Mouse (Mus musculus) urinary bladder, postnatal 25 days (tissue): ENCODE measurements around the gene Galr2.

Source experiments
- DNase-seq: peaks from one replicate; pipeline ENCODE4 v3.0.0; 2022; ENCODE audit warnings: low spot score

The Galr2 gene

DNA sequence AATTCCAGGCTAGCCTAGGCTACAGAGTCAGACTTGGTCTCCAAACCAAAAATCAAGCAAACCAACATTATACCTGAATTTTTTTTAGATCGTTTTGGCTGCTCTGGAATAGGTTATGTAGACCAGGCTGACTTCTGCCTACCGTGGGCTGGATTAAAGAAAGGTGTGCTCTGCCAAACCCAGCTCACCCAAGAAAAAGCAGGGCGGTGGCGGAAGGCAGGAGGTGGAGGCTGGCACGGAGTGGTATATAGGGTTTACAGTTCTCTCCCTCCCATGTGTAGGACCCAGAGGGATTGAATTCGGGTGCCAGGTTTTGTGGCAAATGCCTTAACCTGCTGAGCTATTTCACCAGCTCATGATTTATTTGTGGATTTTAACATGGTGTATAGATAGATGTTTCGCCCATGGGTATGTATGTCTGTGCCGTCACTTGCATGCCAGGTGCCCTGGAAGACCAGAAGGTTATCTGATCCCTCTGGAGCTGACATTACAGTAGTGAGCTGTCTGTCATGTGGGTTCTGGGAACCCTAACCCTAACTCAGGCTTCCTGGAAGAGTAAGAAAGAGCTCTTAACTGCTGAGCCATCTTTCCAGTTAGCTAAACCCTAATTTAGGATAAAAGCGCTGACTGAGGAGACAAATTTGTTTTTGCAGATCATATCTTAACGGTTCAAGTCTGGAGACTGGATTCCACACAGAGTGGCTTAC, 26.4 kb downstream of the Galr2 start, which contains the start of gene Exoc7:
Gene Exoc7 (minus strand): TSS at position 215 of the 707 bp plus-strand sequence.
- DNase-seq: no peak

DNA sequence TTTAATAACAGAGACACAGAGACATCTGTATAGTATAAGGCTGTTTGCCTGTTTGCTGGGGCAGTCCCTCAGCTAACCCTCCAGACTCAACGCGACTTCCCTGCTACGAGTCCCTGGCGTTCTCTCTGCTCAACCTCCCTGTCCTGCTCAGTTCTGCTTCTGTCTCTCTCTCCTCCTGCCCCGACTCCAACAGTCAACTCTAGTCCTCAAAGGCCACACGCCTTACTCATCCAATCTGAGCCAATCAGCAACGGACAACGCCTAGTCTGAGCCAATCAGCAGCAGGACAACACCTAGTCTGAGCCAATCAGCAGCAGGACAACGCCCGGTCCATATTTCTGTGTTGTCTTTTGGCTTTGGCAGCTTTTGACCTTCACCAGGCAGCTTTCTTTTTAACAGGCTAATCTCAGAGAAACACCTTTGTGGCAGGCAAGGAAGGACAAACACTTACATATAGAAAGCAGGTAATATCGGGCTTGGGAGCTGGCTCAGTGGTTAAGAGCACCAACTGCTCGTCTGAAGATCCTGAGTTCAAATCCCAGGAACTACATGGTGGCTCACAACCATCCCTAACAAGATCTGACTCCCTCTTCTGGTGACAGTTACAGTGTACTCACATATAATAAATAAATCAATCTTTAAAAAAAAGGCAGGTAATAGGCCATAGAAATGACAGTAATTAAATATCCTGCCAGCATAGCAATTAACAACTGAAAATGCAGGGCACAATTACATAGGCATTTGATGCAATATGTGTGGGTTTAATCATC, 27.2 kb downstream of the Galr2 start:
- DNase-seq: no peak

DNA sequence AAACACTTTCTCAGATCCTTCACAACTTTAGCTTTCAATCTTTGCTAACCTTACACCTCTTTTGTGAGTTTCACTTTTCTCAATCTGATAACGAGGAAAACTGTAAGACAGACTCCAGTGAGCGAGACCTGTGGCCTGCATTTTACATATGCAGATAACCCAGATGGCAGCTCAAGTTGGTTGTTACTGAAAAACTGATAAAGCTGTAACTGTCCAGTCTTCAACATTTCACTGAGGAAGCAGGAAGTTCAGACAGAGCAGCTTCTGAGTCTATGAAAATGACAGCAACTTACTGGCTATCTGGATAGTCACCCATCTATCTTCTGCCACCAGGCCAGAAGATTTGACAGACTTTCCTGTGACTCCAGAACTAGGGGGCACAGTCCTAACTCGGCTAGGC, 28.9 kb downstream of the Galr2 start:
- no peak for DNase-seq

DNA sequence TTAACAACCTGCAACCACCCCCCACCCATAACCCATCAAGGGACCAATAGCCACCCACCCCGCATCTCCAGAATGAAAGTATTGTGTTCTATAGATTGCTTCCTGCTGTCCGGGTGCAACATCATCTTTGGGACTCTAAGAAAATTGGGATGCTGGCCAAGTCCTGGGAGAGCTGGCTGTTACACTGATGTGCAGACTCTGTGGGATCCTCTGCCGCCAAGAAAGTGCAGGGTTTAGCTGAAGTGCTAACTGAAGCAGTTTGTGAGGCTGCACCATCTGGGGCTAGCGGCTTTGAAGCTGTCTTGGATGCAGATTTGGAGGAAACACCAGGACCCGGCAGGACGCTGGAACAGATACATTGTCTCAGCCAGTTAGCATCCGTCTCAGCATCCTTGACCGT, 30.4 kb downstream of the Galr2 start:
- DNase-seq: no peak

DNA sequence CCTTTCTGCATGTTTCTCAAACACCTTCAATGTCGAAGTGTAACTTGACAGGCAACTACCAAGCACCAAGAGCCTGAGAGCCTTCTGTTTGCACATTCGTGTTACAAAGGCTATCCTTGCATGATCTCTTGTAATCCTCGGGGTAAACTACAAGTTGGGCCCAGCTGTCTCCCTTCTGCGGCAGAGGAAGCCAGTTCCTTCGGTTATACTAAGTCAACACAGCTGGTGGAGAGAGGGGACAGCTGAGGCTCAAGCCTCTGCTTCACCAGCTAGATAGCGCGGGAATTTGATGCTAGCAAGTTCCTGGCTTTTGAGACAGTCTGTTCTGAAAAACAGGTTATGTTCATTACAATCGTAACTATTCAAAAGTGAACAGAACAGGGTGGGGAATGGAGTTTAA, 31.6 kb downstream of the Galr2 start:
- no peak for DNase-seq

DNA sequence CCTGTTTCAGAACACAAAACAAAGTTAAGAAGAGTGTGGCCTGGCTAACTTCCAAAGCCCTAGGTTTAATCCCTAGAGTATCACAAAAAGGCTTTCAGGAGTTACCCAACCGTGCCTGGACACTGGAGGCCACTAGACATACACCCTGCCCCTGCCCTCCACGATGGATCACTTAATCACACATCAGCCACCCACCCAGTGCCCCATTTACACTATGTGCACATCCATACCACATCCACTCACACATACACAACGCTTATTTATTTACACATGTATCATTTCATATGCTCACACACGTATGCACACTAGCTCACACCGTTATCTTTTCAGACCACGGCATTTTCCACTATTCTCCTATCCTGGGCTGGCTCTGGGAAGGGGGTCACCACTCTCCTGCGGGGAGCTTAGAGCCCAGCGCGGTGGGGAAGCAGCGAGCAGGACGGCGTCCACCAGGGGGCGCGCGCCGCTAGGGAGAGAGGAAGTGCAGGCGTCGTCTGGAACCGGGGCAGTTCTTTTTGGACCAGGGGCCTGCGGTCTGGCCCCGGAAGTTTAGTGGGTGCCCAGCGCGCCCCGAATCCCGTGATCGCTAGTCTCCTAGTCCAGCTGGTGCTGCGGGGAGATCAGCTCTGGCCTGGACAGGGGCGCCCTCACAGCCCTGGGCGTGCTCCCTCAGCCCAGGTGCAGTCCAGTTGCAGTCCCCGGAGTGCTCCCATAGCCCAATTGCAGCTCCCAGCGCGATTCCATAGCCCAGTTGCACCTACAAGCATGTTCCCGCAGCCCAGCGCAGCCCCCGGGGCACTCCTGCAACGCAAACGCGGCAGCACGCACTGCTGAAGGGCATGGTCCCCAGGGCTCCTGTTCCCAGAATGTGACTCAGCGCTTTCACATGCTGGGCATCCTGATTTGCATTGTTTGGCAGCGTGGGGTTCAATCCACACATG, 38.2 kb downstream of the Galr2 start:
- peak; percentile 97 for DNase-seq

DNA sequence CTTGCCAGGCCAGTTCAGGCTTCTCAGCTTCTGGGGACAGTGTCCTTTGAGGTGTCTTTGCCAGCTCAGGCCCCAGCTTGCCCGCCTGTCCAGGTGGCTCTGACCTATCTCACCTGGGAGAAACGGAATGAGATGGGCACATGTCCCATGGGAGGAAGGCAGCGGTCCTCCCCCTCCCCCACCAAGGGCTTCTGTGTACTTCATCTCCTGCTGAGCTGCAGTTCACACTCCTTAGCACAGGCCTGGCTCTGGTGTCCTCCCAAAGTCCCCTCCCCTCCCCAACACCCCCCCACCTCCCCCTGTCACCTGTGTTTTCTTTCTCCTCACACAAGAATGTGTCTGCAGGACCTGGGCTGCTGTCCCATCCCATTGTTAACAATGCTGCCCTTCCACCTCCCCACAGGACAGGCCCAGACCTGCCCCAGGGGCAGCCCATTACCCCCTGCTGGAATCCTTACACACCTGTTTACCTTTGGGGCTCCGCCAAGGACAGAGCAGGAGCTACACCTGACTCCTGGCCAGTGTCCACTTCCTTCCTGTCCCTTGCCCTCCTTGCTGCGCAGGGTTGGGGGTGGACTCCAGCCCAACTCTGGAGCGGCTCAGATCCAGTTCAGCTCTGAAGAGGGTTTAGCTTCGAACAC, 46.3 kb downstream of the Galr2 start:
- DNase-seq: peak; percentile 63

DNA sequence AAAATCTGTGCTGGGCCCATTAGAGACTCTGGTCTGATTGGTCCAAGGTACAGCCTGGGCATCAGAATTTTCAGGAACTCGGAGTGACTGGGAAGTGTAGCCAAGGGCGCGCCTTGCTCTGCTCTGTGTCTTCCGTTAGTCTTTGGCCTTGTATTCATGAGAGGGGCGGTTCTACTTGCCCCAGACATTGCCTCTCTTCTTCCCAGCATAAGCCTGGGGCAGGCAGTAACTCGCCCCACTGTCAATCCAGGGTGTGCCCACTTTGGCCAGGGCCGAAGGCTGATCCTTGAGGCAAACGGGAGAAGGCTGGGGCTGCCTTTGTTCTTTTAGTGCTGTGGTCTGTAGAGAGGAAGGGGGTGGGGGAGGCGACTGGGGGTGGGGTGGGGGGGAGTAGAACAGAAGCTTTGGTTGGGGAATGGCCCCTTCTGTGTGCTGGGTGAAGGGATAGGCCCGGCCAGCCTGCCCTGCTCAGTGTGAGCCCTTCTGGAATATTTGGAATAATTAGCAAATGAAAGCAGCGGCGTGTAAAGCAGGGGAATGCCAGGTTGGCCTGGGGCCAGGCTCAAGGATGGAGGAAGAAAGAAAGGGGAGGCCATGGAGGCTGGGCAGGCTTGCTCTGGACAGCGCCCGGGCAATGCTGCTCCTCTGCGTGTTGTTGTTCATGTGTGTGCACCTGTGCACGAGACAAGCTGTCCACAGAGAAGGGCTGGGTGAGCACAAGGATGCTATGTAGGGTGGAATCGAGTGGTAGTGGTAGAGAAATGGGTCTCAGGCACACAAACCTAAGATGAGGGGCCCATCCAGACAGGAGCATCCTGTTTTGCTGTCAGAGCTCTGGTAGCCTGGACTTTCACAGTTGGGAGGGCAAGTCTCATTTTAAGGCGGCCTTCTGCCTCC, 48.8 kb downstream of the Galr2 start:
- DNase-seq: no peak

DNA sequence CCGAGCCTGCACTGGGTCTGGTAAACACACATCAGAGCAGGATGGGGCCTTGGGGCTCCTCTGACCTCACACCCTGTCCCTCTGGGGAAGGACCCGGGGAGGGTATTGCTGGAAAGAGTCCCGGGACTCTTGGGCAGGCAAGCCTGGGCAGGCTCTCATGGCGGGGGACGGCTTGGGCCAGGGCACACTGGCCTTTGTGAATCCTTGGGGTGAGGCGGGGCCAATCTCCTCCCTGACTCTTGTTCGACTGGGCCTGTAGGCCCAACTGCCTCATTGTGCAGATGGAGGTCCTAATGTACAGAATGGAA, 49.4 kb downstream of the Galr2 start:
- DNase-seq: no peak

DNA sequence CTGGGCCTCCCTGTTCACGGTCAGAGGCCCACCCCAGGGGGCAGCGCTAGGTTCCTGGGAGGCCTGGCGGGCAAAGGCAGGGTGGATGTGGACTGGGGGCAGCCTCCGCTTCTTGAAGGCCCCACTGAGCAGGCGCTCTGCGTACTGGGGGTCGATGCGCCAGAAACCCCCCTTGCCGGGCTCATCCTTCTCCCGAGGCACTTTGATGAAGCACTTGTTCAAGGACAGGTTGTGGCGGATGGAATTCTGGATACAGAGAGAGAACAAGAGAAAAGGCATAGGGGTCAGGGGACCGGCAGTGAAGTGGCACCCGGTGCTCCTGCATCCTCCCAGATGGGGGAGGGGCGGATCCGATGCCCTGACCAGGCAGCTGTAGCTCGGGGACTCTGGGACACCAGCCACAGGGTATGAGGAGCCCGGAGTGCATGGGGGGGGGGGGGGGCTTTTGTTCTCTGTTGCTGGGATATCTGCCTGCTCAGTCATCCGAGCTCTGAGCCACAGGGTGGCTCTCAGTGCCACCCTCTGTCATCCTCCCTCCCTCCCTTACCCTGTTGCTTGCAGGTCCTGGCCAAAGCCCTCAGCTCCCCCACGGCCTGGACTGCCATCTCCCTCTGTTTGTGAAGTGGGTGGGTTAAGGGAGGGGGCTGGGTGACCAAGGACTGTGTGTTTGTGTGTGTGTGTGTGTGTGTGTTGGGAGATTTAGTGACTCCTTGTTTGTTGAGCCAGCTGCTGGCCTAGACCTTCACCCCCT, 51.7 kb downstream of the Galr2 start:
- DNase-seq: no peak

DNA sequence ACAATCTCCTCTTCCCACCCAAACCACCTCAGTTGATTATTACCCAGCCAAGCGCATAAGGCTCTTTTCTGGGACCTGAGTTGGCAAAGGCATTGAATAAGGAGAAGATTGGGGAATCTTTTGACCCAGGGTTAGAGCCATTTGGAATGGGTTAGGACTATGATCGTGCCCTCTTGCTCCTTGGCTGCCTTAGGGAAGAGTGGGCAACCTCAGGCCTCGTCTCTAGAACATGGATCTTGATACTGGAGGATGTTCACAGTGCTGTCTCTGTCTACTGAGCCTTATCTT, 52.2 kb downstream of the Galr2 start:
- DNase-seq: no peak
